Mouse (Mus musculus) lung, adult 2 months (tissue): Measurements from ENCODE around the gene Vps52.

Source experiments
- CTCF ChIP-seq: fragments of 200-500 bp; IDR thresholded peaks from 2 replicates; pipeline ENCODE4 v1.5.1; 2011; ENCODE audit warnings: mild to moderate bottlenecking, low read length, control low read depth; ENCODE audit not compliant: insufficient read depth
- POLR2A ChIP-seq: fragments of 200-500 bp; IDR thresholded peaks from 2 replicates; pipeline ENCODE4 v1.6.1; 2011; ENCODE audit warnings: low read depth, mild to moderate bottlenecking, control low read depth, low read length, borderline replicate concordance; ENCODE audit errors: extremely low read depth

DNA sequence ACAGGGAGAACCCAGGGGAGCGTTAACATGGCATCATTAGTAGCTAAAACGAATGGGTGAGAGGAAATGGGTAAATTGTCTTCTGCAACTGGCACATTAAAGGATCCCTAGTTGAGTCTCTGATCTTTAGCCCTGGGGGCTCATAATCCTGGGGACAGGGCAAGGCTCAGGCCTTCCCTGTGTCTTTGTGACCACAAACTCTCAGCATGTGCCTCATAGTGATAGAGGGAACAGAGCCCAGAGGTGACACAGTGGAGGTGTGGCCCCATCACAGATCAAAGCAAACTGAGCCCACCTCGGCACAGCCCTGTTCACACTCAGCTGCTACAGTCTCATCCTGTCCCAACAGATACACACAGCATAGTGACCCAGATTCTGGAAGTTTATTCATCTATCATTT, 40.0 kb downstream of the Vps52 start:
- TF ChIP-seq POLR2A = 0 out of 2 replicates have a peak, but pooled peaks have one; percentile 27
- TF ChIP-seq CTCF = no peak
